Mouse (Mus musculus) stomach, embryonic 15.5 days (tissue): ENCODE measurements around the gene Dvl1. TPM values are rescaled to one million over a fixed set of nuclear protein-coding genes. Genes with fewer than 3 reads are reported as not detected.

Source experiments
- ATAC-seq: fragments of 200-750 bp; cut with Nextera tagmentation; 2 replicates; pipeline ENCODE4 v1.8.0; 2017; ENCODE audit warnings: low read depth, moderate number of reproducible peaks, moderate TSS enrichment; ENCODE audit not compliant: insufficient read depth, low FRiP score
- H3K27ac ChIP-seq: fragments of 300-500 bp; sonication (generic); 2 replicates; pipeline ENCODE4 v1.5.1; 2015; ENCODE audit warnings: mild to moderate bottlenecking, inconsistent platforms
- H3K27me3 ChIP-seq: fragments of 300-500 bp; sonication (generic); replicated peaks from 2 replicates; pipeline ENCODE4 v1.6.1; 2015; ENCODE audit warnings: inconsistent platforms
- H3K36me3 ChIP-seq: fragments of 300-500 bp; sonication (generic); 2 replicates; pipeline ENCODE4 v1.6.1; 2015; ENCODE audit warnings: inconsistent platforms
- H3K4me1 ChIP-seq: fragments of 300-500 bp; sonication (generic); 2 replicates; pipeline ENCODE4 v1.6.1; 2015; ENCODE audit warnings: inconsistent platforms
- H3K4me2 ChIP-seq: fragments of 300-500 bp; sonication (generic); 2 replicates; pipeline ENCODE4 v1.6.1; 2015; ENCODE audit warnings: mild to moderate bottlenecking, inconsistent platforms
- H3K4me3 ChIP-seq: fragments of 300-500 bp; sonication (generic); replicated peaks from 2 replicates; pipeline ENCODE4 v1.5.1; 2015; ENCODE audit warnings: inconsistent platforms
- H3K9ac ChIP-seq: fragments of 300-500 bp; sonication (generic); 2 replicates; pipeline ENCODE4 v1.6.1; 2015; ENCODE audit warnings: inconsistent platforms
- H3K9me3 ChIP-seq: fragments of 300-500 bp; sonication (generic); 2 replicates; pipeline ENCODE4 v1.6.1; 2016; ENCODE audit warnings: inconsistent platforms
- WGBS: fragments of 180-500 bp; shearing (Covaris S2); methylation state at CpG from one replicate; pipeline ENCODE4 v1.1.7; 2015; 5-methylcytosine and 5-hydroxymethylcytosine counted together
- polyA plus RNA-seq: library from polyadenylated mRNA; unstranded; fragments of >200 nt; fragmentation: Nextera tagmentation; extraction: Ambion mirVana; gene quantifications from 2 replicates; pipeline ENCODE4 v1.2.1, GENCODE M21; 2015

The Dvl1 gene
- polyA plus RNA-seq, result 13.7 and 16.0 TPM in 2 replicates

DNA sequence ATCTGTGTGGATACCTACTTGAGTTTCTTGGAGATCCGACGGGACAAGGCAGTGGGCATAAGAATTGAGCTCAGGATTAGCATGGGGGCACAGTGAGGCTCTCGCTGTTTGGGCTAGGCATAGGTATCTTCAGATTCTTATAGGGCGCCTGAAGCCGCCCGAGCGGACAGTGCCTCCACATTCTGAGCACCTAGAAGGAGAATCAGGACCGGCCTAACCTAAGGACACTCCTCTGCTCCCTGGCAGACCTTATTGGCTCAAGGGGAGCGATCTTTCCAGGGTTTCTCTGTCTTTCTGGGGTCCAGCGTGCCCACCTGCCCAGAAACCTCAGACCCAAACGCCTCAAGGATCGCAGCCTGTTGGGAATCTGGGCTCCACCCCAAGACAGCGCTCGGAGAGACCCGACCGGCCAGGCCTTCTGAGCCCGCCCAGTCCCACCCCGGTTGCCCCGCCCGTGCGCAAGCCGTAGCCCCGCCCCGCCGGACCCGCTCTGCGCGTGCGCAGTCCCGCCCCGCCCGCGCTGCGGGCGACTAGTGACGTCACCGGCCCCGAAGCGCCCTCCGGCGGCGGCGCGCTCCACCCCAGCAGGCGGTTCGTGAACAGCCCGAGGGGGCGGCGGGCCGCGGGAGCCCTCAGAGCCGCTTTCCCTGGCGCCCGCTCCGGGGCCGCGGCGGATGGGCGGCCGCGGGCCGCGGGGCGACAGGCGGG, at the start of gene Dvl1:
TSS of gene Dvl1 (plus strand) at position 532 of the 708 bp plus-strand sequence.
- Histone ChIP-seq H3K27ac (peak within 1 kb of the TSS; percentile 77), H3K4me3 (peak within 1 kb of the TSS; percentile 66), H3K9ac (peak within 1 kb of the TSS; percentile 86), H3K4me1 (peaks cover 26% of the 10 kb centered on the region), H3K9me3 (no peaks in the 10 kb centered on the region), H3K27me3 (no peaks in the 10 kb centered on the region), H3K36me3 (0 out of 2 replicates have a peak, but pooled peaks cover 3% of the 10 kb centered on the region), H3K4me2 (peak within 1 kb of the TSS; percentile 95)
- WGBS, result 3% methylated on average over 56 of the region's 65 CpGs
- peak; percentile 91 for ATAC-seq

GRCm38 (mm10) chr4:155802075-155802474, 45.1 kb upstream of the Dvl1 start:
- Histone ChIP-seq H3K9ac (no peak overlapping the region), H3K27ac (no peak overlapping the region), H3K4me3 (no peak overlapping the region), H3K4me2 (no peak overlapping the region), H3K4me1 (peaks cover 14% of the 10 kb centered on the region), H3K27me3 (no peaks in the 10 kb centered on the region), H3K9me3 (no peaks in the 10 kb centered on the region), H3K36me3 (peaks cover 2% of the 10 kb centered on the region; the same call in 1 of the 2 replicates)
- no peak for ATAC-seq
- WGBS, result 100% methylated on average over 1 of the region's 1 CpGs

DNA sequence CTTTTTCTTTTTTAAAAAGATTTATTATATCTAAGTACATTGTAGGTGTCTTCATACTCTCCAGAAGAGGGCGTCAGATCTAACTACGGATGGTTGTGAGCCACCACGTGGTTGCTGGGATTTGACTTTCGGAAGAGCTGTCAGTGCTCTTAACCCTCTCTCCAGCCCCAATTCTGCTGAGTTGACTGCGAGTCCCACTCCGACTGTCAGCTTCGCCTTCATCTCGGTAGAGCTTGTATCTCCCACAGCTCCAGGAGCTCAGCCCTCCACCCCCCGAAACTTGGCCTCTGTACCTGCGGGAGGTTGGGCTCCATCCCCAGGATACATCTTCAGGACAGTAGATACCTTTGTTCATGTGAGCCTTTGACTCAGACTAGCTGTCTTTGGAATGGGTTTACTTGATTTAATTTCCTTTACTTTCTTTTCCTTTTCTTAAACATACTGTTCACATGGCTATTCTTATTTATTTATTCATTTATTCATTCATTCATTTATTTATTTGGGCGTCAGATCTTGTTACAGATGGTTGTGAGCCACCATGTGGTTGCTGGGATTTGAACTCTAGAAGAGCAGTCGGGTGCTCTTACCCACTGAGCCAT, 44.4 kb upstream of the Dvl1 start, which contains the start of gene Mrpl20:
TSS of gene Mrpl20 (plus strand) at position 138 of the 599 bp plus-strand sequence.
- no peaks in the 10 kb centered on the region for H3K27me3 ChIP-seq
- peak; percentile 51; the same call in 1 of the 2 replicates for ATAC-seq
- 11% methylated on average over 12 of the region's 12 CpGs for WGBS
- peak within 1 kb of the TSS; percentile 58 for H3K27ac ChIP-seq
- H3K4me1 ChIP-seq, result peaks cover 14% of the 10 kb centered on the region
- peak within 1 kb of the TSS; percentile 59 for H3K4me2 ChIP-seq
- H3K36me3 ChIP-seq, result peaks cover 8% of the 10 kb centered on the region
- peak within 1 kb of the TSS; percentile 61 for H3K9ac ChIP-seq
- H3K4me3 ChIP-seq, result peak within 1 kb of the TSS; percentile 81
- no peaks in the 10 kb centered on the region for H3K9me3 ChIP-seq

DNA sequence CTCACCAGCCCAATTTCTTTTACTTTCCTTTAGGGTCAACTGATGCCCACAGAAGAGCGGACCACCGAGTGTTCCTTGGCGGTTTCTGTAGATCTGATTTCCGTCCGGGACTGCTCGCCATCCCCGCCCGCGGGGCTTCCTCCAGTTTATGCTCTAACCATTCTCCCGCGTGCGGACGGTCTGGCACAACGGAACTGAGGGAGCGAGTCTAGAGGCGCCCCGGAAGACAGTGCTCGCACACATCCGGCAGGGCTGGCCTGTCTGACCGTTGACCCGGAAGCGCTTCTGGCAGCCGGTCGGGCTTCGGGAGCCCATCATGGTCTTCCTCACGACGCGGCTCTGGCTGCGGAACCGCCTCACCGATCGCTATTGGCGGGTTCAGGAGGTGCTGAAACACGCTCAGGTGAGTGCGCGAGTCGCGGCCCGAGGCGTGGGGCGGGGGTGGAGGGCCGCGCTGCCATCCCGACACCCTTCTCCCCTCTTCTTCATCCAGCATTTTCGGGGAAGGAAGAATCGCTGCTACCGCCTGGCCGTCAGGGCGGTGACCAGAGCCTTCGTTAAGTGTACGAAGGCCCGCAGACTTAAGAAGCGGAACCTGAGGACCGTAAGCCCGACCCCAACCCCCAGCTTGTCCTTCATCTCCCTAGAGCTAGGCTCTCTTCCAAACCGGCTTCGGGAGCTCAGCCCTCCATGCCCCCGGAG, 43.7 kb upstream of the Dvl1 start:
- Histone ChIP-seq H3K9ac (peak overlapping the region; percentile 61), H3K4me3 (peak overlapping the region; percentile 81), H3K9me3 (no peaks in the 10 kb centered on the region), H3K4me2 (peak overlapping the region; percentile 59), H3K27ac (peak overlapping the region; percentile 58), H3K36me3 (peaks cover 14% of the 10 kb centered on the region), H3K4me1 (peaks cover 14% of the 10 kb centered on the region), H3K27me3 (no peaks in the 10 kb centered on the region)
- peak; percentile 99 for ATAC-seq
- 0% methylated on average over 58 of the region's 58 CpGs for WGBS

GRCm38 (mm10) chr4:155807841-155808240, 39.4 kb upstream of the Dvl1 start:
- H3K4me1 ChIP-seq, result peaks cover 17% of the 10 kb centered on the region
- H3K4me2 ChIP-seq, result no peak overlapping the region
- no peaks in the 10 kb centered on the region for H3K9me3 ChIP-seq
- H3K27me3 ChIP-seq, result no peaks in the 10 kb centered on the region
- H3K9ac ChIP-seq, result no peak overlapping the region
- H3K4me3 ChIP-seq, result no peak overlapping the region
- 85% methylated on average over 3 of the region's 3 CpGs for WGBS
- H3K36me3 ChIP-seq, result peaks cover 34% of the 10 kb centered on the region
- peak overlapping the region; percentile 24; the same call in 1 of the 2 replicates for H3K27ac ChIP-seq
- ATAC-seq, result no peak

GRCm38 (mm10) chr4:155811929-155812664, 35.1 kb upstream of the Dvl1 start, which contains the start of gene Ccnl2:
Ccnl2 (plus strand) TSS chr4:155812489.
- WGBS, result under 1% methylated on average over 59 of the region's 60 CpGs
- no peaks in the 10 kb centered on the region for H3K9me3 ChIP-seq
- peak within 1 kb of the TSS; percentile 95 for H3K27ac ChIP-seq
- no peaks in the 10 kb centered on the region for H3K27me3 ChIP-seq
- peak; percentile 100 for ATAC-seq
- H3K36me3 ChIP-seq, result peaks cover 59% of the 10 kb centered on the region
- peak within 1 kb of the TSS; percentile 74 for H3K4me2 ChIP-seq
- H3K4me3 ChIP-seq, result peak within 1 kb of the TSS; percentile 91
- H3K4me1 ChIP-seq, result peaks cover 18% of the 10 kb centered on the region
- H3K9ac ChIP-seq, result peak within 1 kb of the TSS; percentile 100

DNA sequence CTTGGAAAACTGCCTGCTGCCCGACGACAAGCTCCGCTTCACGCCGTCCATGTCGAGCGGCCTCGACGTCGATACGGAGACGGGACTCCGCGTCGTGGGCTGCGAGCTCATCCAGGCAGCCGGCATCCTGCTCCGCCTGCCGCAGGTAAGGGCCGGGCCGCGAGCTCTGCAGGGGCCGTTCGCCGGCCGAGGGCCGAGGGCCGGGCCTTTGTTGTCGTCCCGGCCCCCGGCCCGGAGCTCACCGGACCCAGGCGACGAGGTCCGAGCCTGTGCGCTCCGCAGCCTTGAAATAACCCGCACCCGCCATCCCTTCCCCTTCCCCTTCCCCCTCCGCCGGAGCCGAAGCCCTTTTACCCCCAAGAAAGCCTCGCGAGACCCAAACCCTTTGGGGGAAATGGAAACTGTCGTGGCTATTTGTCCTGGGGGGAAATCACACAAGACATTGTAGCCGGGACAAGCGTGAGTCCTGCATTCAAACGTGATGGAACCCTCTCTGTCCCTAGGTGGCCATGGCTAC, 34.5 kb upstream of the Dvl1 start:
- peak overlapping the region; percentile 100 for H3K9ac ChIP-seq
- peak overlapping the region; percentile 91 for H3K4me3 ChIP-seq
- peaks cover 60% of the 10 kb centered on the region for H3K36me3 ChIP-seq
- H3K4me1 ChIP-seq, result peaks cover 18% of the 10 kb centered on the region
- H3K27ac ChIP-seq, result peak overlapping the region; percentile 89
- no peaks in the 10 kb centered on the region for H3K9me3 ChIP-seq
- ATAC-seq, result peak; percentile 15
- H3K27me3 ChIP-seq, result no peaks in the 10 kb centered on the region
- WGBS, result 1% methylated on average over 49 of the region's 49 CpGs
- peak overlapping the region; percentile 74 for H3K4me2 ChIP-seq

- Histone ChIP-seq H3K27ac (no peak overlapping the region), H3K4me1 (peaks cover 12% of the 10 kb centered on the region), H3K9me3 (no peaks in the 10 kb centered on the region), H3K4me3 (no peak overlapping the region), H3K36me3 (peaks cover 69% of the 10 kb centered on the region), H3K4me2 (no peak overlapping the region), H3K9ac (no peak overlapping the region), H3K27me3 (no peaks in the 10 kb centered on the region)
- ATAC-seq, result no peak
- WGBS, result 79% methylated on average over 4 of the region's 4 CpGs
Measured at GRCm38 (mm10) chr4:155817533-155817932, 29.7 kb upstream of the Dvl1 start.

- 75% methylated on average over 7 of the region's 7 CpGs for WGBS
- Histone ChIP-seq H3K9ac (no peak overlapping the region), H3K27ac (no peak overlapping the region), H3K27me3 (no peaks in the 10 kb centered on the region), H3K4me2 (no peak overlapping the region), H3K9me3 (no peaks in the 10 kb centered on the region), H3K36me3 (peaks cover 77% of the 10 kb centered on the region), H3K4me1 (no peaks in the 10 kb centered on the region), H3K4me3 (no peak overlapping the region)
- no peak for ATAC-seq
Measured at GRCm38 (mm10) chr4:155821025-155821424, 26.2 kb upstream of the Dvl1 start.

- Histone ChIP-seq H3K27me3 (no peaks in the 10 kb centered on the region), H3K27ac (no peak overlapping the region), H3K4me3 (no peak overlapping the region), H3K4me2 (no peak overlapping the region), H3K4me1 (no peaks in the 10 kb centered on the region), H3K36me3 (peaks cover 55% of the 10 kb centered on the region), H3K9ac (no peak overlapping the region), H3K9me3 (no peaks in the 10 kb centered on the region)
- no peak for ATAC-seq
- WGBS, result 96% methylated on average over 16 of the region's 16 CpGs
Measured at GRCm38 (mm10) chr4:155823443-155823842, 23.8 kb upstream of the Dvl1 start.

GRCm38 (mm10) chr4:155829866-155830265, 17.3 kb upstream of the Dvl1 start:
- Histone ChIP-seq H3K36me3 (peaks cover 10% of the 10 kb centered on the region), H3K9ac (no peak overlapping the region), H3K4me1 (peaks cover 21% of the 10 kb centered on the region), H3K4me3 (no peak overlapping the region), H3K27me3 (no peaks in the 10 kb centered on the region), H3K9me3 (no peaks in the 10 kb centered on the region), H3K4me2 (no peak overlapping the region), H3K27ac (no peak overlapping the region)
- WGBS, result 90% methylated on average over 4 of the region's 4 CpGs
- ATAC-seq, result no peak
